Mouse (Mus musculus): ENCODE results near the gene Ctla4.

- TF ChIP-seq POLR2A (IDR thresholded peaks at IDR 0.05; ENCODE audit: control insufficient read depth in 1 of 2, insufficient read depth in 1 of 2, low read depth in 1 of 2, low read length in 2 of 2, poor library complexity in 1 of 2) (no peak), USF1 (IDR thresholded peaks at IDR 0.05; ENCODE audit: low read depth, low read length) (no peak), MEF2A (IDR thresholded peaks at IDR 0.05; ENCODE audit: extremely low read depth, insufficient replicate concordance, low read depth, low read length, poor library complexity, severe bottlenecking) (no peak), SMC3 (IDR thresholded peaks at IDR 0.05; ENCODE audit: low read depth, low read length) (no peak), CHD2 (IDR thresholded peaks at IDR 0.05; ENCODE audit: low read length) (no peak), MAZ (IDR thresholded peaks at IDR 0.05; ENCODE audit: low read depth, low read length) (no peak), CTCF (IDR thresholded peaks at IDR 0.05 in 2 of 3, conservative IDR thresholded peaks at IDR 0.05 in 1 of 3; ENCODE audit: control insufficient read depth in 1 of 3, insufficient read depth in 1 of 3, low read depth in 2 of 3, low read length in 3 of 3, poor library complexity in 1 of 3, severe bottlenecking in 1 of 3) (no peak), HCFC1 (IDR thresholded peaks at IDR 0.05; ENCODE audit: low read depth, low read length) (no peak), EP300 (IDR thresholded peaks at IDR 0.05; ENCODE audit: low read depth in 1 of 2, low read length in 2 of 2) (no peak), ZNF384 (IDR thresholded peaks at IDR 0.05; ENCODE audit: low read depth, low read length) (no peak)
Observed at GRCm38 (mm10) chr1:60948112-60948511, 61.3 kb downstream of the Ctla4 start.
